Mouse (Mus musculus) spleen, postnatal 36 days (tissue): ENCODE data around the gene Nxpe3.
A peak's percentile ranks its signal among the peaks of the same experiment; 100 is the strongest.
"Not testable (repeated sequence)": the region's sequence is repeated elsewhere in the genome, so short reads cannot be mapped to it uniquely, and the experiment has no call there.

ENCODE experiments used
- DNase-seq, 2 experiments: peaks; one replicate each; pipeline ENCODE4 v3.0.0; 2022; ENCODE audit warnings: low spot score in 2 of 2, mixed read lengths in 1 of 2

Nxpe3 gene

DNA sequence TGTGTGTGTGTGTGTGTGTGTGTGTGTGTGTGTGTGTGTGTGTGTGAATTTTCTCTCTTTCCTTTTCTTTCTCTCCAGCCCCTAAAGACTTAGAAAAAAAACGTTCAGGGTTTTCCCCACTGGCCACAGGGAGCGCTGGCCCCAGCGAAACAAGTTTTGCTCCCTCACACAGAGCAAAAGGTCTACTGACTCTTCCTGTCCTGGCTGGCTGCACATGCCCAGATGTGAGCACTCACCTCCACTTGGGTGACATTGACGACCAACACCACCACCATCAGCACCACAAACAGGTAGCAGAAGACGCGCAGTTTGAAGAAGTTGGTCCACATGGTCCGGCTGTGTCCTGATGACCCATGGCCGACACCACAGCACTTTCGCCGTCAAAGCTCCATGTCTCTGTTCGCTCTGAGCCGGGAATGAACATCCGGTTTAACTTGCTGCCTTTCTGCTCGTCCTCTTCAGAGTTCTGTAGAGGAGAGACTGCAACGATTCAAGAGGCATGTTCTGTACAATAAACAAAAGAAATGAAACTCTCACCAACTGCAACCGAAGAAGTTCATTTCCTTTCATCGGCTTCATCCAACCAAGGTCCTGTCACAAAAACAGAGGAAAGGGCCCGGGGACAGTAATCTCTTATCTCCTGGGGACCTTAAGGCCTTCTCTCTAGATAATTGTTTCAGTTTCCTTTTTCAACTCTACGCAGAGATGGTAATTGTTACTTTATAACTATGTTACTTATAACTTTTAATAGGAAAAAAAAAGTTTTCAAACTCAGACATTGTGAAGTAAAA lies 4.5 kb downstream of the Nxpe3 start:
- no peak for DNase-seq

GRCm38 (mm10) chr16:55889451-55889850 lies 5.6 kb downstream of the Nxpe3 start:
- no peak for DNase-seq

- DNase-seq = no peak
Observed at GRCm38 (mm10) chr16:55888584-55888960, 6.5 kb downstream of the Nxpe3 start.

- no peak for DNase-seq
Observed at GRCm38 (mm10) chr16:55887814-55888583, 7.1 kb downstream of the Nxpe3 start.

GRCm38 (mm10) chr16:55884246-55884645 lies 10.8 kb downstream of the Nxpe3 start:
- no peak for DNase-seq

GRCm38 (mm10) chr16:55876025-55876424 lies 19.1 kb downstream of the Nxpe3 start:
- DNase-seq = no peak

DNA sequence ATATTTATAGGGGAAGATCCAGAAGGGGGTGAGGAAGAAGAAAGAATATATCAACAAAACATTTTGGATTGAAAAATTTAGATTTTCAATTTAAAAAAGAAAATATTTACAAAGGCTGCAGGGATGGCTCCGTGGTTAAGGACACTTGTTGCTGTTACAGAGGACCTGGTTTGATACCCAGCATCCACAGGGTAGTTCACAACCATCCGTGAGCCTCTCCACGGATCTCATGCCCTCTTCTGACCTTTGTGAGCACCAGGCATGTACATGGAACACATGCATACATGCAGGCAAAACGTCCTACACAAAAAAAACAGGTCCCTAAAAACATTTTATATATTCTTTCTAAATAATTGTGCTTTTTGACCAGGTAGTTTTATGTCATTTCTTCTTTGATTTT lies 31.3 kb downstream of the Nxpe3 start:
- DNase-seq = no peak

DNA sequence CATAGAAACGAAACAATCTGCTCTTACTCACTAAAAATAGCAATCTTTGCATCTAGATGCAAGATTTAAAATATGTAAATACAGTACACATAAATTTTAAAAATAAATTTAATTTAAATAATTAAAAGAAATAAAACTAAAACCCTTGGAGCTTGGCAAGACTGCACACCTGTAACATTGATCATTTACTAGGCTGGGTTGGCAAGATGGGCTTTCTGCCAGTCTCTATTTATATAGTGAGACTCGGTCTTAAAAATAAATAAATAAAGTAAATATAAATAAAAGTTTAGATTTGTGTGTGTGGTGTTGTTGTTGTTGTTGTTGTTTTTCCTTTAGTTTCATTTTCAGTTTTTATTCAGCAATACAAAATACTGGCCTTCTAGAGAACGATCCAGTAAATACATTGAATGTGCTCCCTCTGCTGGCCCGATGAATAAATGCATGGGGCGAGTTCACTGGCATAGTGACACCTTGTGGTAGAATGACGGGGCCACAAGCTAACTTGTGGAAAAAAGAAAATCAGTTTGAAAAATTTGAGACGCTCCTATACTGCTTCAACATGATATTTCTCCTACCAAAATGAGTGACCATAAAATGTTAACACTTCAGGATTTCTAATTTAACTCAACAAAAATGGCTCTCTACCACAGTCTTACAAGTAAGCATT lies 31.8 kb downstream of the Nxpe3 start:
- peak; percentile 42 to 66 for DNase-seq

GRCm38 (mm10) chr16:55861104-55861503 lies 34.0 kb downstream of the Nxpe3 start:
- no peak for DNase-seq

DNA sequence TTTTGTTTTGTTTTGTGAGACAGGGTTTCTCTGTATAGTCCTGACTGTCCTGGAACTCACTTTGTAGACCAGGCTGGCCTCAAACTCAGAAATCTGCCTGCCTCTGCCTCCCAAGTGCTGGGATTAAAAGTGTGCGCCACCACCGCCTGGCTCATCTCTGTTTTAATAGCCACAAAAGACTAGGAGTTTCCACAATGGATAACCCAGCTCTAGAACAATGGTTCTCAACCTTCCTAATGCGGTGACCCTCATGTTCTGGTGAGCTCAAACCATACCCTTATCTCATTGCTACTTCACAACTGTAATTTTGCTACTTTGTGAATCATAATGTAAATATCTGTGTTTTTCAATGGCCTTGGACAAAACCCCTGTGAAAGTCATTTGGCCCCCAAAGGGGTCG lies 35.7 kb downstream of the Nxpe3 start:
- not testable (repeated sequence) for DNase-seq

- peak; percentile 56 to 59 for DNase-seq
Observed at GRCm38 (mm10) chr16:55858465-55858864, 36.6 kb downstream of the Nxpe3 start.

- peak; percentile 51 to 69 for DNase-seq
Observed at GRCm38 (mm10) chr16:55852943-55853727, 42.0 kb downstream of the Nxpe3 start.

GRCm38 (mm10) chr16:55852515-55852914 lies 42.6 kb downstream of the Nxpe3 start:
- DNase-seq = no peak

DNA sequence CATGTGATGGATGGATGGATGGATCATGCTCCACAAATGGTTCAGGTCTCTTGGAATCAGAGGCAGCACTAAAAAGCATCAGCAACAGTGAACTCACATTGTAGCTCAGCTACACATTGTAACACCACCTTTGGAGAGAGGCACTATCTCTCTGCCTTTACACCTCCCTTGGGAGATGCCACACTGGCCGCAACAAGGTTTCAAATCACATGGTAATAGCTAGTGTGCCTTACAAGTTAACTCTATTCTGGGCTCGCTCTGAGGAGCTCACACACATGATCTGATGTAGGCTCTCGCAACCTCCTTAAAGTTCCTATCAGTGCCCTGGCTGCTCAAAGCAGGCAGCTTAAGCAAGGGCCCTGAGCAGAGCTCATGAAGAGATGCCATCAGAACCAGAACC lies 44.6 kb downstream of the Nxpe3 start:
- DNase-seq = no peak

DNA sequence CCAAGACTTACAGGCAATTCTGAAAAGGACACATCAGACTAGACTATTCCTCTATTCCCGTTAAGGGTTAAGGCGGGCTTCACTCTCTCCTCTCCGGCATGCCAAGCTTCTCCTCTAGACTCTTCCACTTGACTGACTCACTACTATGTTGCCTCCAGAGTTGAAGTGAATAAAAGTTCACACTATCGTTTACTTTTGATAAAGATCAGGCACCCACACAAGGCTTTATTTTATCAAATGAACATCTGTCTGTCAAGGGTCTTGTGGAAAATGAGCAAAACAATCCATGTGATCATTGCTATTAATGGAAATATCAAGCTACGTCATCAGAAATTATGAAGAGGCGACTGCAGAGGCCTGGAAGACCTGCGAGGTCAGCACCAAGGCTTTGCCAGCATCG lies 47.4 kb downstream of the Nxpe3 start:
- DNase-seq = no peak

- no peak for DNase-seq
Observed at GRCm38 (mm10) chr16:55844847-55845246, 50.2 kb downstream of the Nxpe3 start.

GRCm38 (mm10) chr16:55843919-55844318 lies 51.2 kb downstream of the Nxpe3 start:
- DNase-seq = no peak

- DNase-seq = no peak
Observed at GRCm38 (mm10) chr16:55843134-55843533, 52.0 kb downstream of the Nxpe3 start.

GRCm38 (mm10) chr16:55841506-55841905 lies 53.6 kb downstream of the Nxpe3 start:
- DNase-seq = no peak

DNA sequence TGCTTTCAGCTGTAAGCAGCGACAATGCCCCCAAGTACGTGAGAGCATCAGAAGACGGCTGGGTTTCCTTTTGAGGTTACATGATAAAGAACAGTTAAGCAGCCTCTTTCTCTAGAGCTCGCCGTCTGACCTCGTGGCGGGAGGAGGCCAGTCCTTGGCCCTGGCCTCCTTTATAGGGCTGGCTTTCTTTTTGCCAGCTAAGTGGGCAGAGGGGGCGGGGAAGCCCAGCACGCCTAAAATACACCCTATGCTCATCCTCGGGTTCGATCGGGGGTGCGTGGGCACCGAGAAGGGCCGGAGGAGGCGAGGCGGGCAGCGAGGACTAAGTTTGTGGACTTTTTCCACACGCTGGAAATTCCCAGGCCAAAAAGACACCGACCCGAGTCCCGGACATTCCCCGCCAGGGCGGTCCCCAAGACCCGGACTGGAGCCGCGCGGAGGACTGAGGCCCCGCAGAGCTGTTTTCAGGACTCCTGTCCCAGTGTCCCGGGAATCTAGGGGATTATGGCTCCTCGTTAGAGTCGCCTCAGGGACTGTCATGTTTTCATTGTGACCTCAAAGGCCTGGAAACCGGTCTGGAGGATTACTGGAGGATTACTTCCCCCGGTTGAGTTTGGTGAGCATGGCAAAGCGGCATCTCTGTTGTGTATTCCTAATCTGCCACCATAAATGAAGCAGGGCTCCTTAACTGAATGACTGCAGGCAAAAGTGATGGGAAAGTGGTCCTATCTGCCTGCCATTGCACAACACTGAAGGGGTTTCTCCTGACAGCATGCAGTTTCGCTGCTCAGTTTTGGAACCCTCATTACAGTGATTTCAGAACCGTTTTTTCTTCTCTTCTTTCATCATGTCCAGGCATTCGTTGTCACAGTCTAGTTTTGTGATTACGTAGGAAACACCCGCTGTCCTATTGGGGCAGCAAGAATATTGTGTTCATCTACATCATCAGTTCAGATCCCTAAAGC lies 56.3 kb downstream of the Nxpe3 start, which contains the start of gene Nfkbiz:
Gene Nfkbiz (minus strand): TSS at position 390 of the 965 bp plus-strand sequence.
- peak; percentile 69 for DNase-seq
